ENCODE assay signal across 19 mouse cellular contexts in the genomic region with DNA sequence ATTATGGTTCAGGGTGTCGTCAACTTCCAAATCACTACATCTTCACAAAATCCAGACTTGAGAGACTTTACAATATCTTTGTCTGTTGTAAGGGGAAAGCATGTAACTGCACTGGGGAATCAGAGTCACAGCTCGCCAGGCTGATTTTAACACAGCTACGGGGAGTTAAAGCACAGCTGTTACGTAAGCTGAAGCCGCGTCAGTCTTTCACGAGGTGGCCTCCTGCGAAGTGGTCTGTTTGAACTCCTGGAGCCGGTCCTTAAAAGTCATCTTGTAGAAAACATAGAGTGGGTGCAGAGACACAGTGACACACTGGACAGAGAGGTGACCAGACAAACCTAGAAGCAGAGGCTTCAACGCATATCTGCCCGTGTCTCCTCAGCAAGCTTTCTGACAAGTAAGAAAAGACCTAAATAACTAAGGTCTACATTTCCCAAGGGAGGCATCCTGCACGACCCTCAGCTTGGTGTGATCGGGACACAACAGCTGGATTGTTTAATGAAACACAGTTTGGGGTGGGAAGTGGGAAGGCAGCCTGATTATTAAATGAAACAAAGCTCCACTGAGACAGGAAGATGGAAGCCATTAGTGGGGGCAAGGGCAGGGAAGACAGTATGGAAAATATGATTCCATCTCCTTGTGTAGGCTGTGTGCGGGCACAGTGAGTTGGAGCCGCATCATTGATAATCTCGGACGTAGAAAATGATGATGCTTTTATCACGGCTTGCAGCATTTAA.
DNase-seq lines count a peak whose midpoint lies in the region; ATAC-seq and TF ChIP-seq lines count a peak whose summit lies in the region.
"Had no signal": no experiment of that assay in that cellular context is flagged by ENCODE, and none has a peak within 500 bp of the region (broad histone marks: within the 10 kb centered on the region; RNA-seq: fewer than 3 reads in every experiment).

No protein-coding gene starts in this region.

- TF ChIP-seq CTCF in hindbrain, postnatal 0 days (IDR thresholded peaks at IDR 0.05; ENCODE audit: low read depth), result no peak

- H3K4me3 ChIP-seq in embryonic facial prominence, embryonic 11.5 days (ENCODE audit: low read depth, low read length), result no peak overlapping the region
- no peak overlapping the region for H3K4me3 ChIP-seq in embryonic facial prominence, embryonic 10.5 days
- no peak overlapping the region for H3K4me3 ChIP-seq in hindbrain, embryonic 13.5 days
- no peak overlapping the region for H3K4me3 ChIP-seq in hindbrain, postnatal 0 days (ENCODE audit: low read length)
- H3K4me3 ChIP-seq in neural tube, embryonic 13.5 days, result no peak overlapping the region
- no peak overlapping the region for H3K4me3 ChIP-seq in neural tube, embryonic 15.5 days (replicated peaks)
- no peak overlapping the region for H3K4me3 ChIP-seq in kidney, embryonic 16.5 days (ENCODE audit: low read length)
- H3K4me3 ChIP-seq: forebrain, embryonic 12.5 days; liver, embryonic 12.5 days; midbrain, embryonic 10.5 days had no signal

- H3K27ac ChIP-seq in embryonic facial prominence, embryonic 11.5 days (replicated peaks; ENCODE audit: low read depth, low read length), result no peak overlapping the region
- no peak overlapping the region for H3K27ac ChIP-seq in embryonic facial prominence, embryonic 10.5 days (replicated peaks)
- peak overlapping the region; percentile 74 for H3K27ac ChIP-seq in hindbrain, embryonic 13.5 days
- no peak overlapping the region for H3K27ac ChIP-seq in hindbrain, postnatal 0 days
- peak overlapping the region; percentile 54 for H3K27ac ChIP-seq in neural tube, embryonic 13.5 days (replicated peaks)
- 0 out of 2 replicates have a peak overlapping the region, but pooled peaks have one; percentile 6 for H3K27ac ChIP-seq in neural tube, embryonic 15.5 days (replicated peaks)
- H3K27ac ChIP-seq in kidney, embryonic 16.5 days (ENCODE audit: low read length), result no peak overlapping the region
- H3K27ac ChIP-seq: forebrain, embryonic 12.5 days; liver, embryonic 12.5 days; midbrain, embryonic 10.5 days had no signal

- ATAC-seq in embryonic facial prominence, embryonic 11.5 days (replicated peaks; ENCODE audit: insufficient number of reproducible peaks, low FRiP score, low TSS enrichment, low read depth), result no peak
- no peak for ATAC-seq in hindbrain, embryonic 13.5 days (ENCODE audit: low FRiP score)
- ATAC-seq in hindbrain, postnatal 0 days, result no peak
- peak; percentile 43; the same call in 1 of the 2 replicates for ATAC-seq in neural tube, embryonic 13.5 days (ENCODE audit: low read depth)
- no peak for ATAC-seq in neural tube, embryonic 15.5 days (ENCODE audit: low FRiP score)
- ATAC-seq in kidney, embryonic 16.5 days (ENCODE audit: low FRiP score, low TSS enrichment), result no peak
- ATAC-seq: hindbrain, embryonic 16.5 days; liver, embryonic 12.5 days had no signal

- H3K27me3 ChIP-seq in embryonic facial prominence, embryonic 11.5 days (ENCODE audit: control insufficient read depth, insufficient read depth, low read length), result no peaks in the 10 kb centered on the region
- H3K27me3 ChIP-seq in embryonic facial prominence, embryonic 10.5 days (replicated peaks; ENCODE audit: low read depth, poor library complexity, severe bottlenecking), result no peaks in the 10 kb centered on the region
- H3K27me3 ChIP-seq in hindbrain, embryonic 13.5 days, result no peaks in the 10 kb centered on the region
- no peaks in the 10 kb centered on the region for H3K27me3 ChIP-seq in hindbrain, postnatal 0 days (ENCODE audit: insufficient read depth, low read length)
- no peaks in the 10 kb centered on the region for H3K27me3 ChIP-seq in neural tube, embryonic 13.5 days
- H3K27me3 ChIP-seq in neural tube, embryonic 15.5 days (replicated peaks), result no peaks in the 10 kb centered on the region
- no peaks in the 10 kb centered on the region for H3K27me3 ChIP-seq in kidney, embryonic 16.5 days (ENCODE audit: insufficient read depth, low read length)
- H3K27me3 ChIP-seq: CH12.LX; forebrain, embryonic 12.5 days; liver, embryonic 12.5 days had no signal

- DNase-seq in embryonic facial prominence, embryonic 11.5 days (ENCODE audit: low spot score), result peak; percentile 30
- no peak for DNase-seq in embryonic facial prominence, embryonic 10.5 days (ENCODE audit: low spot score)
- no peak for DNase-seq in hindbrain, postnatal 0 days (ENCODE audit: low spot score)
- no peak for DNase-seq in neural tube, embryonic 10.5 days (ENCODE audit: extremely low spot score, low spot score)
- DNase-seq: adrenal gland, adult 2 months; cerebellum, adult 11 months; cerebellum, postnatal 36 days; gastrocnemius, postnatal 14 days; lung, postnatal 4 days; thymus, adult 2 months had no signal

- no peak overlapping the region for H3K9ac ChIP-seq in embryonic facial prominence, embryonic 11.5 days (replicated peaks; ENCODE audit: low read length)
- H3K9ac ChIP-seq in hindbrain, embryonic 13.5 days, result no peak overlapping the region
- no peak overlapping the region for H3K9ac ChIP-seq in hindbrain, postnatal 0 days (replicated peaks; ENCODE audit: low read length)
- H3K9ac ChIP-seq in neural tube, embryonic 13.5 days, result no peak overlapping the region
- no peak overlapping the region for H3K9ac ChIP-seq in neural tube, embryonic 15.5 days (replicated peaks)
- no peak overlapping the region for H3K9ac ChIP-seq in kidney, embryonic 16.5 days (replicated peaks; ENCODE audit: low read length)
- H3K9ac ChIP-seq: forebrain, embryonic 12.5 days; liver, embryonic 12.5 days had no signal

- no peaks in the 10 kb centered on the region for H3K4me1 ChIP-seq in embryonic facial prominence, embryonic 11.5 days (ENCODE audit: control insufficient read depth, insufficient read depth, low read length)
- H3K4me1 ChIP-seq in embryonic facial prominence, embryonic 10.5 days, result peaks cover 15% of the 10 kb centered on the region
- H3K4me1 ChIP-seq in hindbrain, embryonic 13.5 days (replicated peaks), result peaks cover 19% of the 10 kb centered on the region
- H3K4me1 ChIP-seq in hindbrain, postnatal 0 days (ENCODE audit: insufficient read depth, low read length), result no peaks in the 10 kb centered on the region
- H3K4me1 ChIP-seq in neural tube, embryonic 13.5 days (replicated peaks), result peaks cover 24% of the 10 kb centered on the region
- peaks cover 15% of the 10 kb centered on the region for H3K4me1 ChIP-seq in neural tube, embryonic 15.5 days
- H3K4me1 ChIP-seq in kidney, embryonic 16.5 days (ENCODE audit: insufficient read depth, low read length), result 0 out of 2 replicates have a peak, but pooled peaks cover 5% of the 10 kb centered on the region
- H3K4me1 ChIP-seq: liver, embryonic 12.5 days had no signal

- WGBS in embryonic facial prominence, embryonic 11.5 days, result 41% methylated on average over 18 of the region's 18 CpGs
- 53% methylated on average over 18 of the region's 18 CpGs for WGBS in embryonic facial prominence, embryonic 10.5 days
- 60% methylated on average over 18 of the region's 18 CpGs for WGBS in hindbrain, embryonic 13.5 days
- WGBS in hindbrain, postnatal 0 days, result 62% methylated on average over 18 of the region's 18 CpGs
- 49% methylated on average over 18 of the region's 18 CpGs for WGBS in neural tube, embryonic 13.5 days
- 52% methylated on average over 18 of the region's 18 CpGs for WGBS in neural tube, embryonic 15.5 days
- 44% methylated on average over 18 of the region's 18 CpGs for WGBS in kidney, embryonic 16.5 days

- no peak overlapping the region for H3K4me2 ChIP-seq in embryonic facial prominence, embryonic 11.5 days (ENCODE audit: low read depth, low read length)
- no peak overlapping the region for H3K4me2 ChIP-seq in hindbrain, embryonic 13.5 days
- no peak overlapping the region for H3K4me2 ChIP-seq in hindbrain, postnatal 0 days (ENCODE audit: low read depth, low read length)
- H3K4me2 ChIP-seq in neural tube, embryonic 13.5 days, result 0 out of 2 replicates have a peak overlapping the region, but pooled peaks have one; percentile 2
- no peak overlapping the region for H3K4me2 ChIP-seq in neural tube, embryonic 15.5 days
- H3K4me2 ChIP-seq in kidney, embryonic 16.5 days (replicated peaks; ENCODE audit: low read depth, low read length), result no peak overlapping the region
- H3K4me2 ChIP-seq: forebrain, embryonic 12.5 days; liver, embryonic 12.5 days had no signal

- H3K36me3 ChIP-seq in embryonic facial prominence, embryonic 11.5 days (replicated peaks; ENCODE audit: control insufficient read depth, insufficient read depth, low read depth, low read length), result no peaks in the 10 kb centered on the region; the same call in 1 of the 2 replicates
- H3K36me3 ChIP-seq in embryonic facial prominence, embryonic 10.5 days (replicated peaks), result peaks cover 24% of the 10 kb centered on the region
- H3K36me3 ChIP-seq in hindbrain, embryonic 13.5 days, result peaks cover 26% of the 10 kb centered on the region
- H3K36me3 ChIP-seq in hindbrain, postnatal 0 days (ENCODE audit: insufficient read depth, low read length), result peaks cover 14% of the 10 kb centered on the region
- peaks cover 23% of the 10 kb centered on the region for H3K36me3 ChIP-seq in neural tube, embryonic 13.5 days
- H3K36me3 ChIP-seq in neural tube, embryonic 15.5 days, result peaks cover 16% of the 10 kb centered on the region
- peaks cover 17% of the 10 kb centered on the region for H3K36me3 ChIP-seq in kidney, embryonic 16.5 days (ENCODE audit: insufficient read depth, low read length)

- H3K9me3 ChIP-seq in embryonic facial prominence, embryonic 11.5 days (replicated peaks; ENCODE audit: control insufficient read depth, low read length), result no peaks in the 10 kb centered on the region
- 0 out of 2 replicates have a peak, but pooled peaks cover 2% of the 10 kb centered on the region for H3K9me3 ChIP-seq in embryonic facial prominence, embryonic 10.5 days
- no peaks in the 10 kb centered on the region for H3K9me3 ChIP-seq in hindbrain, embryonic 13.5 days
- H3K9me3 ChIP-seq in hindbrain, postnatal 0 days (ENCODE audit: low read length), result no peaks in the 10 kb centered on the region
- H3K9me3 ChIP-seq in neural tube, embryonic 13.5 days, result no peaks in the 10 kb centered on the region
- no peaks in the 10 kb centered on the region for H3K9me3 ChIP-seq in neural tube, embryonic 15.5 days (replicated peaks)
- peaks cover 3% of the 10 kb centered on the region; the same call in 1 of the 2 replicates for H3K9me3 ChIP-seq in kidney, embryonic 16.5 days (ENCODE audit: low read length)
- H3K9me3 ChIP-seq: forebrain, embryonic 12.5 days had no signal

Comparison
In these comparisons a context has a peak if more than half of its experiments do, and no peak if none do; other contexts are left out.
1. H3K27ac ChIP-seq: peak in hindbrain, embryonic 13.5 days (single experiment), neural tube, embryonic 13.5 days (single experiment) and neural tube, embryonic 15.5 days (single experiment); none in embryonic facial prominence, embryonic 11.5 days (single experiment), embryonic facial prominence, embryonic 10.5 days (single experiment), hindbrain, postnatal 0 days (single experiment) and kidney, embryonic 16.5 days (single experiment).